Mouse (Mus musculus): ENCODE measurements around the gene Adcy6.

DNA sequence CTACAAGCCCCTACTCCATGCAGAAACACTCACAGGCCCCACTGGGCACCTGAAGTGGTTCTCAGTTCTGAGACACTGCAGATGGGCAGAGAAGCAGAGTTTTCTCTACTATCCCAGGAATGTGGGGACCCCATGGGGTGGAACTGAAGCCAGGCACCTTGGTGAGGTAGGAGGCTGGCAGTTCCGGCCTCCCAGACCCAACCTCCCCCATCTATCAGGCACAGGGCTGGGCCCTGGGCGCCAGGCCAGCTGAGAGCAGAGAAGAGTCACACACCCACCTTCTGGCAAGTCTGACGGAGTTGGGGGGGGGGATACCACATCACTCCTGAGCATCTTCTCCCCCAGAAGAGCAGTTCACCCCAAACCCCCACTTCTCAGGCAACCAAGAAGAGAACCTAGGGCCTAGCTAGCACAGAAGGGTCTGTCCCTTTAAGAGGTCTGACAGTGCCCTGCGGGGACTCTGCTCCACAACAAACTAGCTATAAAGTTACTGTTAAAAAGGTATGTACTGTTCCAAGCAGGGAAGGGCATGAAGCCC is 6.9 kb downstream of the Adcy6 start:
- TF ChIP-seq POLR2A (IDR thresholded peaks at IDR 0.05; ENCODE audit: borderline replicate concordance, control insufficient read depth, low read depth, low read length), result no peak
- no peak for TF ChIP-seq CTCF (IDR thresholded peaks at IDR 0.05; ENCODE audit: control insufficient read depth, insufficient read depth, low read length)
